Comparison of ENCODE assay signal across 7 mouse cellular contexts in the genomic region with DNA sequence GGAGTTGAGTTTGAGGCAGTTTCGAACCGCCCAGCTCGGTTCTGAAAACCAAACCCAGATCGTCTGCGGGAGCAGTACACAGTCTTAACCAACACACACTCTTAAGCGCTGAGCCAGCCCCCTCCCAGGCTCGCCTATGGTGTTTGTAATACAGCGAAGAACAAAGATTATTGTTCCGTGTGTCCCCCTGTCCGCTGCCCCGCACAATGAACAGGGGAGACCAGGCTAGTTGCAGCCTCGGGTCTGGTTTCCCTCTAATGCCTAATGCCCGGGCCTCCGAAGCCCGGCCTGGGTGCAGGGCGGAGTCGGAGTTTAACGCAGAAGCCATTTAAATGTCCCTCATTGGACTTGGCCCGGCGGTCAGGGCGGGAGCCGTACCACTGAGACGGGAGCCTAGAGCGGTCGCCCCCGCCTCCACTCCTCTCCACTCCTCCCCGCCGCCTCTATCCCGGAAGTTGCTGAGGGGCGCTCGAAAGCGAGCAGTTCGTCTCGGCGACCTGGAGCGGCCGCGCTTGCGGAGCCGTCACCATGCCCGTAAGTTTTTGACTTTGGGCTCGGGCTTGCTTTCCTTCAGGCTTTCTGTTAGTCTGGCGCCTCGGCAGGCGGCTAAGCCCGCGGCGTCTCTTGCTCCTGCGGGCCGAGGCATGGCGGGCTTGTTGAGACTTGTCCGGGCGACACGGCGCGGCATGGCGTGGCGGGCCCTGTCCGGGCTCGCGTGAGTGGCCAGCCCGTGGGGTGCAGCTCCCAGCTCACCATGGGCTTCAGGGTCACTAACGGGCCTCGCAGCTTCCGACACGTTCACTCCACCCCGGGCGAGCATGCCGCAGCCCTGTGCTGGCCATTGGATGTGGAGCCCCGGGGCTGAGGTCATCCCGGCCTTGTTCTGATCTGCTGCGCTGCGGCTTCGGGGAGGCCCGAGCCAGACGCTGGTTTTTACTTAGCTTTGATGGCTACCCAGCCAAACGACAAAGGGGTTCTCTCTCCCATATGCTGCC. TPM values are rescaled to one million over a fixed set of nuclear protein-coding genes. Genes with fewer than 3 reads are reported as not detected.
A peak's percentile ranks its signal among the peaks of the same experiment; 100 is the strongest.
DNase-seq lines count a peak whose midpoint lies in the region; ATAC-seq lines count a peak whose summit lies in the region.

A gene (plus strand): TSS at position 440 of the 995 bp plus-strand sequence.

- no peaks in the 10 kb centered on the region for H3K9me3 ChIP-seq in intestine, embryonic 15.5 days
- H3K9me3 ChIP-seq in midbrain, embryonic 10.5 days (replicated peaks): no peaks in the 10 kb centered on the region

- under 1% methylated on average over 77 of the region's 77 CpGs for WGBS in intestine, embryonic 15.5 days
- under 1% methylated on average over 77 of the region's 77 CpGs for WGBS in midbrain, embryonic 10.5 days

- peak; percentile 99 for ATAC-seq in intestine, embryonic 15.5 days

- 0 out of 2 replicates have a peak, but pooled peaks cover 5% of the 10 kb centered on the region for H3K36me3 ChIP-seq in intestine, embryonic 15.5 days
- H3K36me3 ChIP-seq in midbrain, embryonic 10.5 days: peaks cover 26% of the 10 kb centered on the region

- H3K4me2 ChIP-seq in intestine, embryonic 15.5 days (replicated peaks): peak within 1 kb of the TSS; percentile 70

- H3K4me1 ChIP-seq in intestine, embryonic 15.5 days (replicated peaks): 0 out of 2 replicates have a peak, but pooled peaks cover 2% of the 10 kb centered on the region
- H3K4me1 ChIP-seq in midbrain, embryonic 10.5 days: peaks cover 26% of the 10 kb centered on the region

- H3K27ac ChIP-seq in intestine, embryonic 15.5 days: peak within 1 kb of the TSS; percentile 96
- peak within 1 kb of the TSS; percentile 94 for H3K27ac ChIP-seq in midbrain, embryonic 10.5 days (replicated peaks)

- DNase-seq in adrenal gland, adult 2 months: peak; percentile 97
- DNase-seq in embryo, embryonic 11.5 days (ENCODE audit: low read depth, low spot score): peak; percentile 91
- peak; percentile 90 to 93 for DNase-seq in gastrocnemius, postnatal 36 days
- peak; percentile 88 to 92 for DNase-seq in left cerebral cortex, postnatal 25 days (ENCODE audit: low spot score in 2 of 2)
- DNase-seq in midbrain, embryonic 10.5 days (ENCODE audit: low spot score): peak; percentile 96
- DNase-seq in right cerebral cortex, postnatal 4 days: peak; percentile 90

- H3K4me3 ChIP-seq in intestine, embryonic 15.5 days (replicated peaks): peak within 1 kb of the TSS; percentile 91
- peak within 1 kb of the TSS; percentile 98 for H3K4me3 ChIP-seq in midbrain, embryonic 10.5 days

- peak within 1 kb of the TSS; percentile 96 for H3K9ac ChIP-seq in intestine, embryonic 15.5 days

- intact Hi-C loops in gastrocnemius, postnatal 36 days (cut with DNase I): loop anchor here (2.0 kb wide), 1 partner anchor 29 kb away; a partner anchor contains a TSS
- intact Hi-C loops in left cerebral cortex, postnatal 25 days (cut with DNase I): loop anchor here (1.0 kb wide), 1 partner anchor 29 kb away; a partner anchor contains a TSS

- H3K27me3 ChIP-seq in intestine, embryonic 15.5 days (replicated peaks): no peaks in the 10 kb centered on the region
- no peaks in the 10 kb centered on the region for H3K27me3 ChIP-seq in midbrain, embryonic 10.5 days (ENCODE audit: low read depth, poor library complexity, severe bottlenecking)

RNA-seq across cellular contexts. Expression of the gene that starts here (rescaled TPM):
- total RNA-seq in adrenal gland, adult 2 months (2021): 100 to 1,000 TPM; 252 to 306 TPM
- polyA plus RNA-seq in adrenal gland, adult 2 months (2012; rRNA removed): 3.9 and 6.2 TPM in 2 replicates
- total RNA-seq in gastrocnemius, postnatal 36 days (2021): 100 to 1,000 TPM; 170 to 203 TPM
- 830 and 881 TPM in 2 replicates for polyA plus RNA-seq in intestine, embryonic 15.5 days (2015; fragmentation: Nextera tagmentation; extraction: Ambion mirVana)
- 10 to 100 TPM; 34.0 to 34.9 TPM for total RNA-seq in left cerebral cortex, postnatal 25 days (2021)
- polyA plus RNA-seq in midbrain, embryonic 10.5 days (2016; fragmentation: Nextera tagmentation; extraction: Ambion mirVana): 659 and 790 TPM in 2 replicates

Comparison
In these comparisons a context has a peak if more than half of its experiments do, and no peak if none do; other contexts are left out.
1. Peak in every context shown above with its lines: DNase-seq, ATAC-seq, H3K4me3 ChIP-seq and H3K27ac ChIP-seq.
2. RNA of the gene that starts here (total RNA-seq): 252 to 306 TPM in adrenal gland, adult 2 months and 170 to 203 TPM in gastrocnemius, postnatal 36 days; 34.0 to 34.9 TPM in left cerebral cortex, postnatal 25 days; every median in the first group is over 4 times any median in the second.
3. RNA of the gene that starts here (polyA plus RNA-seq): 830 to 881 TPM in intestine, embryonic 15.5 days and 659 to 790 TPM in midbrain, embryonic 10.5 days; 3.9 to 6.2 TPM in adrenal gland, adult 2 months; every median in the first group is over 10 times any median in the second.